Mouse (Mus musculus): Measurements from ENCODE around the gene Ugt1a8.

DNA sequence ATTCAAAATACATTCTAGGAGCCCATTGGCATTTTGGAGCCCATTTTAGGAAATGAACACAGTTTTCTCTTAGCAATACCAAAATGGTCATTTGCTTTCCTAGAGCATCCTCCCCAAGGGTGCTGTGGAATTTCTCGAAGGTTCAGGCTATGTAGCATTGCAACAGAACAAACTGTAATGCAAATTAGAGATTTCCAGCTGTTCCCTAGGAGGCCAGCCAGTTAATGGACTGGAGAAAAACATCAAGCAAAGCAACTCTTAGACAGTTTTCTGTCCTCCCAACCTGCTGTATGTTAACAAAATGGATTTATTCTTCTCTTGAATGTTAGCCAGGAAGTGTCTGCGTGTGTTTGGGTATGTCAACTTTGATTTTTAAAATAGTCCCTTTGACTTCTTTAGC is 49.0 kb downstream of the Ugt1a8 start:
- TF ChIP-seq POLR2A (IDR thresholded peaks at IDR 0.05; ENCODE audit: borderline replicate concordance, low read depth, low read length) (no peak), CTCF (IDR thresholded peaks at IDR 0.05; ENCODE audit: low read depth, low read length) (no peak)

All from bone marrow macrophage, adult 2 months (primary cell).